ENCODE assay signal across 11 mouse cellular contexts in genomic region chr1:133048690-133049089, GRCm38 (mm10). TPM values are rescaled to one million over a fixed set of nuclear protein-coding genes. Genes with fewer than 3 reads are reported as not detected.
DNase-seq lines count a peak whose midpoint lies in the region; ATAC-seq and TF ChIP-seq lines count a peak whose summit lies in the region.
"Had no signal": no experiment of that assay in that cellular context is flagged by ENCODE, and none has a peak within 500 bp of the region (broad histone marks: within the 10 kb centered on the region; RNA-seq: fewer than 3 reads in every experiment).

No protein-coding gene starts in this region.

- H3K4me2 ChIP-seq in heart, embryonic 16.5 days (ENCODE audit: low read depth, low read length), result peak overlapping the region; percentile 18
- peak overlapping the region; percentile 1; the same call in 1 of the 2 replicates for H3K4me2 ChIP-seq in forebrain, embryonic 11.5 days (ENCODE audit: low read depth, low read length, severe bottlenecking)
- peak overlapping the region; percentile 83 for H3K4me2 ChIP-seq in hindbrain, embryonic 13.5 days
- peak overlapping the region; percentile 87 for H3K4me2 ChIP-seq in neural tube, embryonic 12.5 days (replicated peaks)
- no peak overlapping the region for H3K4me2 ChIP-seq in kidney, embryonic 14.5 days (replicated peaks; ENCODE audit: low read depth, low read length)

- TF ChIP-seq POLR2A in thymus, adult 2 months (IDR thresholded peaks at IDR 0.05; ENCODE audit: control insufficient read depth, extremely low read depth, insufficient read depth, low read length, poor library complexity), result no peak

- H3K27ac ChIP-seq in heart, embryonic 16.5 days (ENCODE audit: low read length), result no peak overlapping the region
- 0 out of 2 replicates have a peak overlapping the region, but pooled peaks have one; percentile 13 for H3K27ac ChIP-seq in forebrain, embryonic 11.5 days (ENCODE audit: low read depth, low read length)
- H3K27ac ChIP-seq in hindbrain, embryonic 13.5 days, result 0 out of 2 replicates have a peak overlapping the region, but pooled peaks have one; percentile 0
- no peak overlapping the region for H3K27ac ChIP-seq in neural tube, embryonic 12.5 days
- no peak overlapping the region for H3K27ac ChIP-seq in kidney, embryonic 14.5 days (ENCODE audit: low read depth, low read length)
- no peak overlapping the region for H3K27ac ChIP-seq in thymus, adult 2 months (ENCODE audit: control insufficient read depth, insufficient read depth, low read length)

- no peaks in the 10 kb centered on the region for H3K27me3 ChIP-seq in heart, embryonic 16.5 days (ENCODE audit: control insufficient read depth, insufficient read depth, low read length)
- no peaks in the 10 kb centered on the region for H3K27me3 ChIP-seq in forebrain, embryonic 11.5 days (ENCODE audit: control insufficient read depth, insufficient read depth, low read length)
- no peaks in the 10 kb centered on the region for H3K27me3 ChIP-seq in hindbrain, embryonic 13.5 days
- no peaks in the 10 kb centered on the region for H3K27me3 ChIP-seq in neural tube, embryonic 12.5 days (replicated peaks)
- 0 out of 2 replicates have a peak, but pooled peaks cover 3% of the 10 kb centered on the region for H3K27me3 ChIP-seq in kidney, embryonic 14.5 days (ENCODE audit: control insufficient read depth, insufficient read depth, low read length)
- H3K27me3 ChIP-seq in thymus, adult 2 months (ENCODE audit: control insufficient read depth, insufficient read depth, low read length), result no peaks in the 10 kb centered on the region

- intact Hi-C loops in heart, postnatal 25 days (cut with DNase I), result loop anchor here (10.0 kb wide), 1 partner anchor 566 kb away; the partner anchor contains the start of gene Snrpe

- H3K4me1 ChIP-seq in heart, embryonic 16.5 days (ENCODE audit: control insufficient read depth, insufficient read depth, low read length), result peaks cover 31% of the 10 kb centered on the region
- H3K4me1 ChIP-seq in forebrain, embryonic 11.5 days (replicated peaks; ENCODE audit: control insufficient read depth, insufficient read depth, low read length), result peaks cover 20% of the 10 kb centered on the region; the same call in 1 of the 2 replicates
- peaks cover 70% of the 10 kb centered on the region for H3K4me1 ChIP-seq in hindbrain, embryonic 13.5 days (replicated peaks)
- peaks cover 60% of the 10 kb centered on the region for H3K4me1 ChIP-seq in neural tube, embryonic 12.5 days
- peaks cover 24% of the 10 kb centered on the region for H3K4me1 ChIP-seq in kidney, embryonic 14.5 days (ENCODE audit: control insufficient read depth, insufficient read depth, low read length)
- peaks cover 20% of the 10 kb centered on the region for H3K4me1 ChIP-seq in thymus, adult 2 months (replicated peaks; ENCODE audit: control insufficient read depth, insufficient read depth, low read length)

- DNase-seq in heart, postnatal 25 days (ENCODE audit: low spot score), result no peak
- DNase-seq in forebrain, embryonic 11.5 days (ENCODE audit: low spot score), result no peak
- no peak for DNase-seq in thymus, adult 2 months
- DNase-seq: adrenal gland, postnatal 25 days; cerebellum, adult 11 months; liver, postnatal 0 days; thymus, postnatal 36 days had no signal

- WGBS in heart, embryonic 16.5 days, result 36% methylated on average over 2 of the region's 2 CpGs
- 34% methylated on average over 2 of the region's 2 CpGs for WGBS in forebrain, embryonic 11.5 days
- WGBS in hindbrain, embryonic 13.5 days, result 30% methylated on average over 2 of the region's 2 CpGs
- WGBS in neural tube, embryonic 12.5 days, result 37% methylated on average over 2 of the region's 2 CpGs
- WGBS in kidney, embryonic 14.5 days, result 60% methylated on average over 2 of the region's 2 CpGs
- 96% methylated on average over 2 of the region's 2 CpGs for WGBS in thymus, adult 2 months

- 0 out of 2 replicates have a peak overlapping the region, but pooled peaks have one; percentile 20 for H3K9ac ChIP-seq in heart, embryonic 16.5 days (ENCODE audit: low read length)
- H3K9ac ChIP-seq in forebrain, embryonic 11.5 days (ENCODE audit: low read length), result peak overlapping the region; percentile 24; the same call in 1 of the 2 replicates
- peak overlapping the region; percentile 99 for H3K9ac ChIP-seq in hindbrain, embryonic 13.5 days
- H3K9ac ChIP-seq in neural tube, embryonic 12.5 days, result no peak overlapping the region
- H3K9ac ChIP-seq in kidney, embryonic 14.5 days (ENCODE audit: low read depth, low read length), result no peak overlapping the region
- H3K9ac ChIP-seq: liver, postnatal 0 days had no signal

- no peak overlapping the region for H3K4me3 ChIP-seq in heart, embryonic 16.5 days (ENCODE audit: low read length)
- H3K4me3 ChIP-seq in forebrain, embryonic 11.5 days (ENCODE audit: low read depth, low read length), result 0 out of 2 replicates have a peak overlapping the region, but pooled peaks have one; percentile 1
- H3K4me3 ChIP-seq in hindbrain, embryonic 13.5 days, result peak overlapping the region; percentile 11
- H3K4me3 ChIP-seq in neural tube, embryonic 12.5 days, result no peak overlapping the region
- H3K4me3 ChIP-seq in kidney, embryonic 14.5 days (ENCODE audit: low read length), result no peak overlapping the region
- no peak overlapping the region for H3K4me3 ChIP-seq in thymus, adult 2 months (ENCODE audit: control insufficient read depth, insufficient read depth, low read length)

- no peaks in the 10 kb centered on the region for H3K9me3 ChIP-seq in heart, embryonic 16.5 days (replicated peaks; ENCODE audit: control insufficient read depth, low read length)
- no peaks in the 10 kb centered on the region for H3K9me3 ChIP-seq in forebrain, embryonic 11.5 days (ENCODE audit: control insufficient read depth, low read length)
- H3K9me3 ChIP-seq in hindbrain, embryonic 13.5 days, result no peaks in the 10 kb centered on the region
- H3K9me3 ChIP-seq in neural tube, embryonic 12.5 days, result no peaks in the 10 kb centered on the region
- H3K9me3 ChIP-seq in kidney, embryonic 14.5 days (ENCODE audit: control insufficient read depth, low read length), result no peaks in the 10 kb centered on the region

- H3K36me3 ChIP-seq in heart, embryonic 16.5 days (ENCODE audit: control insufficient read depth, insufficient read depth), result no peaks in the 10 kb centered on the region
- no peaks in the 10 kb centered on the region for H3K36me3 ChIP-seq in forebrain, embryonic 11.5 days (ENCODE audit: control insufficient read depth, insufficient read depth, low read length)
- H3K36me3 ChIP-seq in hindbrain, embryonic 13.5 days, result no peaks in the 10 kb centered on the region
- H3K36me3 ChIP-seq in neural tube, embryonic 12.5 days, result no peaks in the 10 kb centered on the region
- no peaks in the 10 kb centered on the region for H3K36me3 ChIP-seq in kidney, embryonic 14.5 days (ENCODE audit: control insufficient read depth, insufficient read depth, low read length)
- no peaks in the 10 kb centered on the region for H3K36me3 ChIP-seq in thymus, adult 2 months (ENCODE audit: control insufficient read depth, insufficient read depth, low read length)

- ATAC-seq in heart, embryonic 16.5 days (replicated peaks; ENCODE audit: extremely low read depth, insufficient read depth, low FRiP score), result no peak
- ATAC-seq in forebrain, embryonic 11.5 days (replicated peaks; ENCODE audit: low FRiP score), result no peak
- ATAC-seq in hindbrain, embryonic 13.5 days (ENCODE audit: low FRiP score), result no peak
- no peak for ATAC-seq in neural tube, embryonic 12.5 days (ENCODE audit: low FRiP score, low read depth)
- no peak for ATAC-seq in kidney, embryonic 14.5 days (ENCODE audit: low FRiP score, low TSS enrichment)
- ATAC-seq: liver, postnatal 0 days had no signal

- TF ChIP-seq CTCF in thymus, adult 2 months (IDR thresholded peaks at IDR 0.05; ENCODE audit: borderline replicate concordance, control insufficient read depth, extremely low read depth, insufficient read depth, low read length, poor library complexity), result no peak

RNA-seq across cellular contexts. Expression of gene Pik3c2b, which starts 3.2 kb away (rescaled TPM):
- 9.5 and 10.1 TPM in 2 replicates for polyA plus RNA-seq in heart, embryonic 16.5 days (2015; fragmentation: Nextera tagmentation; extraction: Ambion mirVana)
- total RNA-seq in heart, postnatal 25 days (2021), result 10 to 100 TPM; 19.9 to 21.2 TPM
- 25.3 and 25.7 TPM in 2 replicates for polyA plus RNA-seq in forebrain, embryonic 11.5 days (2014; fragmentation: Nextera tagmentation; extraction: Ambion mirVana)
- polyA plus RNA-seq in hindbrain, embryonic 13.5 days (2015; fragmentation: Nextera tagmentation; extraction: Ambion mirVana), result 14.6 and 15.3 TPM in 2 replicates
- 18.0 and 18.1 TPM in 2 replicates for polyA plus RNA-seq in neural tube, embryonic 12.5 days (2016; fragmentation: Nextera tagmentation; extraction: Ambion mirVana)
- polyA plus RNA-seq in kidney, embryonic 14.5 days (2014; fragmentation: Nextera tagmentation; extraction: Ambion mirVana), result 6.3 and 9.1 TPM in 2 replicates
- polyA plus RNA-seq in thymus, adult 2 months (2012; rRNA removed), result 9.5 and 12.1 TPM in 2 replicates

RNA-seq across cellular contexts. Expression of gene Mdm4, which starts 18.3 kb away (rescaled TPM):
- polyA plus RNA-seq in heart, embryonic 16.5 days (2015; fragmentation: Nextera tagmentation; extraction: Ambion mirVana), result 20.7 and 25.6 TPM in 2 replicates
- 10 to 100 TPM; 25.0 to 29.0 TPM for total RNA-seq in heart, postnatal 25 days (2021)
- polyA plus RNA-seq in forebrain, embryonic 11.5 days (2014; fragmentation: Nextera tagmentation; extraction: Ambion mirVana), result 44.7 and 51.0 TPM in 2 replicates
- 41.5 and 48.0 TPM in 2 replicates for polyA plus RNA-seq in hindbrain, embryonic 13.5 days (2015; fragmentation: Nextera tagmentation; extraction: Ambion mirVana)
- 39.2 and 39.5 TPM in 2 replicates for polyA plus RNA-seq in neural tube, embryonic 12.5 days (2016; fragmentation: Nextera tagmentation; extraction: Ambion mirVana)
- polyA plus RNA-seq in kidney, embryonic 14.5 days (2014; fragmentation: Nextera tagmentation; extraction: Ambion mirVana), result 36.0 and 57.6 TPM in 2 replicates
- polyA plus RNA-seq in thymus, adult 2 months (2012; rRNA removed), result 127 and 147 TPM in 2 replicates

Comparison
In these comparisons a context has a peak if more than half of its experiments do, and no peak if none do; other contexts are left out.
1. H3K27ac ChIP-seq: peak in forebrain, embryonic 11.5 days (single experiment) and hindbrain, embryonic 13.5 days (single experiment); none in heart, embryonic 16.5 days (single experiment), neural tube, embryonic 12.5 days (single experiment), kidney, embryonic 14.5 days (single experiment) and thymus, adult 2 months (single experiment).
2. H3K4me3 ChIP-seq: peak in forebrain, embryonic 11.5 days (single experiment) and hindbrain, embryonic 13.5 days (single experiment); none in heart, embryonic 16.5 days (single experiment), neural tube, embryonic 12.5 days (single experiment), kidney, embryonic 14.5 days (single experiment) and thymus, adult 2 months (single experiment).
3. H3K9ac ChIP-seq: peak in heart, embryonic 16.5 days (single experiment), forebrain, embryonic 11.5 days (single experiment) and hindbrain, embryonic 13.5 days (single experiment); none in neural tube, embryonic 12.5 days (single experiment) and kidney, embryonic 14.5 days (single experiment).